In genomic region chr15:91000280-91001036, GRCm38 (mm10) we compare ENCODE assay signal across 17 mouse cellular contexts. TPM values are rescaled to one million over a fixed set of nuclear protein-coding genes. Genes with fewer than 3 reads are reported as not detected.
DNase-seq lines count a peak whose midpoint lies in the region; ATAC-seq lines count a peak whose summit lies in the region.
"Had no signal": no experiment of that assay in that cellular context is flagged by ENCODE, and none has a peak within 500 bp of the region (broad histone marks: within the 10 kb centered on the region; RNA-seq: fewer than 3 reads in every experiment).

No protein-coding gene starts in this region.

- peaks cover 17% of the 10 kb centered on the region for H3K4me1 ChIP-seq in forebrain, embryonic 14.5 days (ENCODE audit: control insufficient read depth, insufficient read depth, low read length)
- peaks cover 29% of the 10 kb centered on the region for H3K4me1 ChIP-seq in hindbrain, embryonic 15.5 days (replicated peaks)
- H3K4me1 ChIP-seq in midbrain, embryonic 16.5 days (ENCODE audit: control insufficient read depth, insufficient read depth, low read length), result peaks cover 15% of the 10 kb centered on the region
- H3K4me1 ChIP-seq: embryonic facial prominence, embryonic 15.5 days; limb, embryonic 15.5 days had no signal

- peak; percentile 40 for DNase-seq in embryo, embryonic 10.5 days (ENCODE audit: low spot score)
- DNase-seq in embryo, embryonic 9.5 days (ENCODE audit: extremely low spot score), result no peak
- peak; percentile 46 for DNase-seq in forebrain, embryonic 14.5 days (ENCODE audit: low spot score)
- DNase-seq in ovary, postnatal 14 days (ENCODE audit: low spot score), result no peak
- no peak for DNase-seq in spleen, postnatal 4 days (ENCODE audit: low spot score in 2 of 2)
- no peak for DNase-seq in right cerebral cortex, postnatal 25 days
- DNase-seq: adrenal gland, adult 8-10 months; cerebellum, adult 11-12 months; gastrocnemius, postnatal 14 days; kidney, postnatal 4 days; liver, postnatal 0 days; lung, postnatal 14 days; thymus, adult 18-20 months had no signal

- no peak overlapping the region for H3K4me3 ChIP-seq in forebrain, embryonic 14.5 days (ENCODE audit: low read depth, low read length)
- H3K4me3 ChIP-seq in hindbrain, embryonic 15.5 days, result no peak overlapping the region
- no peak overlapping the region for H3K4me3 ChIP-seq in midbrain, embryonic 16.5 days (ENCODE audit: low read depth, low read length)
- H3K4me3 ChIP-seq: embryonic facial prominence, embryonic 15.5 days; limb, embryonic 15.5 days had no signal

- ATAC-seq in forebrain, embryonic 14.5 days, result peak; percentile 40; the same call in 1 of the 2 replicates
- ATAC-seq in hindbrain, embryonic 15.5 days (ENCODE audit: low FRiP score, low read depth), result no peak
- no peak for ATAC-seq in midbrain, embryonic 16.5 days
- ATAC-seq: liver, postnatal 0 days had no signal

- peak overlapping the region; percentile 15 for H3K27ac ChIP-seq in forebrain, embryonic 14.5 days (ENCODE audit: low read depth, low read length)
- peak overlapping the region; percentile 38; the same call in 1 of the 2 replicates for H3K27ac ChIP-seq in hindbrain, embryonic 15.5 days (replicated peaks)
- H3K27ac ChIP-seq in midbrain, embryonic 16.5 days (ENCODE audit: low read length), result no peak overlapping the region
- H3K27ac ChIP-seq: embryonic facial prominence, embryonic 15.5 days; limb, embryonic 15.5 days had no signal

- WGBS in forebrain, embryonic 14.5 days, result 29% methylated on average over 21 of the region's 21 CpGs
- 56% methylated on average over 21 of the region's 21 CpGs for WGBS in hindbrain, embryonic 15.5 days
- WGBS in midbrain, embryonic 16.5 days, result 22% methylated on average over 21 of the region's 21 CpGs

- peak overlapping the region; percentile 21 for H3K4me2 ChIP-seq in forebrain, embryonic 14.5 days (ENCODE audit: low read length)
- H3K4me2 ChIP-seq in hindbrain, embryonic 15.5 days, result 0 out of 2 replicates have a peak overlapping the region, but pooled peaks have one; percentile 13
- peak overlapping the region; percentile 36 for H3K4me2 ChIP-seq in midbrain, embryonic 16.5 days (ENCODE audit: low read length)
- H3K4me2 ChIP-seq: embryonic facial prominence, embryonic 15.5 days; limb, embryonic 15.5 days had no signal

- peaks cover 22% of the 10 kb centered on the region for H3K36me3 ChIP-seq in forebrain, embryonic 14.5 days (ENCODE audit: control insufficient read depth, insufficient read depth, low read length)
- H3K36me3 ChIP-seq in hindbrain, embryonic 15.5 days, result peaks cover 8% of the 10 kb centered on the region; the same call in 1 of the 2 replicates
- H3K36me3 ChIP-seq in midbrain, embryonic 16.5 days (ENCODE audit: control insufficient read depth, insufficient read depth, low read length), result no peaks in the 10 kb centered on the region
- H3K36me3 ChIP-seq: embryonic facial prominence, embryonic 15.5 days; limb, embryonic 15.5 days had no signal

- H3K9me3 ChIP-seq in forebrain, embryonic 14.5 days (replicated peaks; ENCODE audit: control insufficient read depth, low read length), result no peaks in the 10 kb centered on the region
- H3K9me3 ChIP-seq in hindbrain, embryonic 15.5 days, result no peaks in the 10 kb centered on the region
- no peaks in the 10 kb centered on the region for H3K9me3 ChIP-seq in midbrain, embryonic 16.5 days (replicated peaks; ENCODE audit: control insufficient read depth, low read length, poor library complexity, severe bottlenecking)
- H3K9me3 ChIP-seq: embryonic facial prominence, embryonic 15.5 days; limb, embryonic 15.5 days had no signal

- no peaks in the 10 kb centered on the region for H3K27me3 ChIP-seq in forebrain, embryonic 14.5 days (replicated peaks; ENCODE audit: control insufficient read depth, insufficient read depth, low read length)
- no peaks in the 10 kb centered on the region for H3K27me3 ChIP-seq in hindbrain, embryonic 15.5 days
- no peaks in the 10 kb centered on the region for H3K27me3 ChIP-seq in midbrain, embryonic 16.5 days (ENCODE audit: control insufficient read depth, insufficient read depth, low read depth, low read length)
- H3K27me3 ChIP-seq: embryonic facial prominence, embryonic 15.5 days; limb, embryonic 15.5 days had no signal

- H3K9ac ChIP-seq in forebrain, embryonic 14.5 days (ENCODE audit: low read length), result peak overlapping the region; percentile 6; the same call in 1 of the 2 replicates
- H3K9ac ChIP-seq in hindbrain, embryonic 15.5 days, result no peak overlapping the region
- no peak overlapping the region for H3K9ac ChIP-seq in midbrain, embryonic 16.5 days (ENCODE audit: low read depth, low read length)
- H3K9ac ChIP-seq: embryonic facial prominence, embryonic 15.5 days; limb, embryonic 15.5 days; liver, postnatal 0 days had no signal

RNA-seq across cellular contexts. Expression of gene Kif21a, which starts 49.3 kb away (rescaled TPM):
- 50.3 and 53.6 TPM in 2 replicates for polyA plus RNA-seq in forebrain, embryonic 14.5 days (2014; fragmentation: Nextera tagmentation; extraction: Ambion mirVana)
- 42.8 and 47.5 TPM in 2 replicates for polyA plus RNA-seq in hindbrain, embryonic 15.5 days (2015; fragmentation: Nextera tagmentation; extraction: Ambion mirVana)
- polyA plus RNA-seq in midbrain, embryonic 16.5 days (2015; fragmentation: Nextera tagmentation; extraction: Ambion mirVana), result 44.7 and 54.7 TPM in 2 replicates

Comparison
In these comparisons a context has a peak if more than half of its experiments do, and no peak if none do; other contexts are left out.
1. DNase-seq: peak in embryo, embryonic 10.5 days (single experiment) and forebrain, embryonic 14.5 days (single experiment); none in embryo, embryonic 9.5 days (single experiment), ovary, postnatal 14 days (single experiment), spleen, postnatal 4 days (0 of 2) and right cerebral cortex, postnatal 25 days (single experiment).
2. Peak in every context shown above with its lines, with median percentiles within 50 percentile points of each other: H3K4me2 ChIP-seq.